Mouse (Mus musculus) thymus, adult 2 months (tissue): ENCODE measurements around the gene Card9.

Experiments
- CTCF ChIP-seq: fragments of 200-500 bp; IDR thresholded peaks from 2 replicates; pipeline ENCODE4 v1.5.1; 2012; ENCODE audit warnings: mild to moderate bottlenecking, control low read depth, low read length, moderate library complexity, borderline replicate concordance; ENCODE audit not compliant: control insufficient read depth, poor library complexity, insufficient read depth; ENCODE audit errors: extremely low read depth
- POLR2A ChIP-seq: fragments of 200-500 bp; IDR thresholded peaks from 2 replicates; pipeline ENCODE4 v1.6.1; 2012; ENCODE audit warnings: mild to moderate bottlenecking, low read length, control low read depth, moderate library complexity; ENCODE audit not compliant: control insufficient read depth, poor library complexity, insufficient read depth; ENCODE audit errors: extremely low read depth

GRCm38 (mm10) chr2:26315072-26315924 is 45.4 kb downstream of the Card9 start, which contains the start of gene Gpsm1:
- TF ChIP-seq CTCF (no peak), POLR2A (peak; percentile 30; the same call in 1 of the 2 replicates)
